Mouse (Mus musculus): Measurements from ENCODE around the gene Sgip1.

- TF ChIP-seq CTCF (IDR thresholded peaks at IDR 0.05; ENCODE audit: low read depth) (no peak), EP300 (IDR thresholded peaks at IDR 0.05; ENCODE audit: low read depth) (no peak)
Measured at GRCm38 (mm10) chr4:102851161-102851560, 110.1 kb downstream of the Sgip1 start.
